Mouse (Mus musculus): ENCODE measurements around the gene Tbc1d32. TPM values are rescaled to one million over a fixed set of nuclear protein-coding genes. Genes with fewer than 3 reads are reported as not detected.

Gene Tbc1d32
- polyA plus RNA-seq, 1 experiment from 2014 or later: 2.9 TPM

GRCm38 (mm10) chr10:56164411-56164810, 64.1 kb downstream of the Tbc1d32 start:
- Histone ChIP-seq H3K27ac (no peak overlapping the region), H3K4me1 (replicated peaks) (no peaks in the 10 kb centered on the region), H3K9ac (no peak overlapping the region), H3K4me3 (no peak overlapping the region), H3K4me2 (no peak overlapping the region), H3K27me3 (no peaks in the 10 kb centered on the region), H3K36me3 (peaks cover 5% of the 10 kb centered on the region; the same call in 1 of the 2 replicates), H3K9me3 (no peaks in the 10 kb centered on the region)
- 82% methylated on average over 3 of the region's 3 CpGs for WGBS
- no peak for ATAC-seq (ENCODE audit: low FRiP score)

DNA sequence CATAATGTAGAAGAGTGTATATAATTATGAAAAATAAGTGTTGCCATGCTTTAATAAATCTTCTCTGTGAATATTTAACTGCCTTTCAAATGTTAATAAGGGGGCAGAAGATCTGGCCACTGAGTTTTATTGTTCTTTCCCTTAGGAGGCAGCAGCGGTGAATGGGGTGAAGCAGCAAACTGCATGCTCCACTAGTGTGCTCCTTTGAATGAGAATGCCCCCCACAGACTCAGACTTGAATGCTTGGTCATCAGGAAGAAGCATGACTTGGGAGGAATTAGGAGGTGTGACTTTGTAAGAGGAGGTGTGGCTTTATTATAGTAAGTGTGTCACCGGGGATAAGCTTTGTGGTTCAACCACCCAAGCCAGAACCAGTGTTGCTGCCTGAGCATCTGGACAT, 69.7 kb downstream of the Tbc1d32 start:
- Histone ChIP-seq H3K27me3 (no peaks in the 10 kb centered on the region), H3K9ac (no peak overlapping the region), H3K4me2 (no peak overlapping the region), H3K4me1 (replicated peaks) (no peaks in the 10 kb centered on the region), H3K9me3 (no peaks in the 10 kb centered on the region), H3K27ac (no peak overlapping the region), H3K36me3 (no peaks in the 10 kb centered on the region), H3K4me3 (no peak overlapping the region)
- WGBS: 33% methylated on average over 2 of the region's 2 CpGs
- peak; percentile 71; the same call in 1 of the 2 replicates for ATAC-seq (ENCODE audit: low FRiP score)

DNA sequence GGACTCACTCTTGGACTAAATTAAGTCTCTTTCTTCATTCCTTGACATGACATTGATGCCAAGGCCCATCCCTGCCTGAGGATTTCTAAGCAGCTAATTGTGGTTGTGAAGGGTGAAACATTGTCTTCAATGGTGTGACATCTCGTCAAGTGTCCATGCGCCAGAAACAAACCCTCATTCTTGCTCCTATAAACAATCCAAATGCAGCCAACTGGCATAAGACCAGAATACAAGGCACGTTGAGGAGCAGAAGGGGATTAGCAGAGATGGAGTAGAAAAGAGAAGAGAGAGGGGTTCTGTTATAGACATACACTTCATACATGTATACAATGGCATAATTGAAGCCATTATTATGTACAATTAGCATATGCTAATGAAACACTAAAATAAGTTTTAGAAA, 70.3 kb downstream of the Tbc1d32 start:
- Histone ChIP-seq H3K9ac (no peak overlapping the region), H3K4me2 (no peak overlapping the region), H3K27me3 (no peaks in the 10 kb centered on the region), H3K9me3 (no peaks in the 10 kb centered on the region), H3K27ac (no peak overlapping the region), H3K36me3 (no peaks in the 10 kb centered on the region), H3K4me3 (no peak overlapping the region), H3K4me1 (replicated peaks) (no peaks in the 10 kb centered on the region)
- WGBS: 20% methylated on average over 3 of the region's 3 CpGs
- peak; percentile 76 for ATAC-seq (ENCODE audit: low FRiP score)

- Histone ChIP-seq H3K4me2 (no peak overlapping the region), H3K4me3 (no peak overlapping the region), H3K4me1 (replicated peaks) (no peaks in the 10 kb centered on the region), H3K36me3 (peaks cover 3% of the 10 kb centered on the region; the same call in 1 of the 2 replicates), H3K27me3 (no peaks in the 10 kb centered on the region), H3K9ac (no peak overlapping the region), H3K27ac (no peak overlapping the region), H3K9me3 (0 out of 2 replicates have a peak, but pooled peaks cover 3% of the 10 kb centered on the region)
- ATAC-seq (ENCODE audit: low FRiP score): no peak
- 94% methylated on average over 3 of the region's 3 CpGs for WGBS
Observed at GRCm38 (mm10) chr10:56156956-56157355, 71.5 kb downstream of the Tbc1d32 start.

GRCm38 (mm10) chr10:56148920-56149319, 79.6 kb downstream of the Tbc1d32 start:
- no peaks in the 10 kb centered on the region for H3K4me1 ChIP-seq (replicated peaks)
- H3K4me3 ChIP-seq: no peak overlapping the region
- no peak overlapping the region for H3K27ac ChIP-seq
- no peak overlapping the region for H3K9ac ChIP-seq
- no peak for ATAC-seq (ENCODE audit: low FRiP score)
- H3K4me2 ChIP-seq: no peak overlapping the region
- WGBS: over 99% methylated on average over 3 of the region's 3 CpGs
- peaks cover 3% of the 10 kb centered on the region for H3K36me3 ChIP-seq
- no peaks in the 10 kb centered on the region for H3K27me3 ChIP-seq
- H3K9me3 ChIP-seq: 0 out of 2 replicates have a peak, but pooled peaks cover 8% of the 10 kb centered on the region

DNA sequence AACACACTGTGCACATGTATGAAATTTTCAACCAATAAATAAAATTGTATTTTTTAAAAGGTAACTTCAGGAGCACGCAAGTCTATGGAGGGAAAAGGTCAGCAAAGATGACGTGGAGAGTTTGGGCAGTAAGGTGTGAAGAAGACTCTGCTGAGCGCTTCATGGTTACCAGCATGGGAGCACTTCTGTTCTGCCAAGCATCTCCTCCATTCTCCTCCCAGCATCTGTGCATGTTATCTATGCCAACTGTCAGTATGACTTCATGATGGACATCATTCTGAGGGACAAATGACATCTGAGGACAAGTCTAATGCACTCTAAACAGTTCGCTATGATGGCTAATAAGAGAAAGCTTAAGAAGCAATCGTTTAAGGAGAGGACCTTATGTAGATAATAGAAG, 91.3 kb downstream of the Tbc1d32 start:
- Histone ChIP-seq H3K4me1 (replicated peaks) (no peaks in the 10 kb centered on the region), H3K9me3 (no peaks in the 10 kb centered on the region), H3K4me3 (no peak overlapping the region), H3K36me3 (no peaks in the 10 kb centered on the region), H3K4me2 (no peak overlapping the region), H3K27ac (no peak overlapping the region), H3K9ac (no peak overlapping the region), H3K27me3 (no peaks in the 10 kb centered on the region)
- no peak for ATAC-seq (ENCODE audit: low FRiP score)
- WGBS: 93% methylated on average over 5 of the region's 5 CpGs

DNA sequence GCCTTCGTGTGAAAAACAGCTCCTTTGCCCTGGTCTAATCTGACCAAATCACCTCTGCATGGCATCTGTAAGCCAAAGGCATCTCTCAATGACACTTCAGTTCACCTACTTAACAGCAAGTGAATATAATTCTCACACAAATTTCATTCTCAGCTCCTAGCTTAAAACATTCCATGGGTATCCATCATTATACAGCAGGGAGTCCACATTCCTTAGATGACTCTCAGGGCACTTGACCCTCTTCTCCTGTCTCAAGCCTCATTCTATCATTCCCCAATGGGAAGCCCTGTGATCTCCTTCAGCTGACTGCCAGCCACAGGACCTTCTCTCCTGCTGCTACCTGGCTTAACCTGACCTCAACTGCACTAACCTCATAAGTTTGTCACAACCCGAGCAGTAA, 98.8 kb downstream of the Tbc1d32 start:
- no peak for ATAC-seq (ENCODE audit: low FRiP score)
- H3K9ac ChIP-seq: no peak overlapping the region
- no peak overlapping the region for H3K27ac ChIP-seq
- no peak overlapping the region for H3K4me2 ChIP-seq
- no peaks in the 10 kb centered on the region for H3K9me3 ChIP-seq
- no peaks in the 10 kb centered on the region for H3K27me3 ChIP-seq
- whole genome bisulfite sequencing: 84% methylated on average over 2 of the region's 2 CpGs
- H3K4me1 ChIP-seq (replicated peaks): no peaks in the 10 kb centered on the region
- H3K4me3 ChIP-seq: no peak overlapping the region
- no peaks in the 10 kb centered on the region for H3K36me3 ChIP-seq

- no peaks in the 10 kb centered on the region for H3K27me3 ChIP-seq
- H3K9ac ChIP-seq: no peak overlapping the region
- ATAC-seq (ENCODE audit: low FRiP score): no peak
- H3K27ac ChIP-seq: no peak overlapping the region
- no peak overlapping the region for H3K4me3 ChIP-seq
- no peaks in the 10 kb centered on the region for H3K9me3 ChIP-seq
- no peak overlapping the region for H3K4me2 ChIP-seq
- no peaks in the 10 kb centered on the region for H3K4me1 ChIP-seq (replicated peaks)
- no peaks in the 10 kb centered on the region for H3K36me3 ChIP-seq
- WGBS: 96% methylated on average over 1 of the region's 1 CpGs
Observed at GRCm38 (mm10) chr10:56126972-56127371, 101.5 kb downstream of the Tbc1d32 start.

GRCm38 (mm10) chr10:56115636-56116180, 112.8 kb downstream of the Tbc1d32 start:
- H3K4me3 ChIP-seq: peak overlapping the region; percentile 65
- H3K9ac ChIP-seq: peak overlapping the region; percentile 91
- peak overlapping the region; percentile 95 for H3K27ac ChIP-seq
- WGBS: 11% methylated on average over 25 of the region's 27 CpGs
- H3K27me3 ChIP-seq: no peaks in the 10 kb centered on the region
- peak; percentile 84 for ATAC-seq (ENCODE audit: low FRiP score)
- H3K36me3 ChIP-seq: no peaks in the 10 kb centered on the region
- H3K4me1 ChIP-seq (replicated peaks): peaks cover 10% of the 10 kb centered on the region
- H3K9me3 ChIP-seq: no peaks in the 10 kb centered on the region
- H3K4me2 ChIP-seq: peak overlapping the region; percentile 86

DNA sequence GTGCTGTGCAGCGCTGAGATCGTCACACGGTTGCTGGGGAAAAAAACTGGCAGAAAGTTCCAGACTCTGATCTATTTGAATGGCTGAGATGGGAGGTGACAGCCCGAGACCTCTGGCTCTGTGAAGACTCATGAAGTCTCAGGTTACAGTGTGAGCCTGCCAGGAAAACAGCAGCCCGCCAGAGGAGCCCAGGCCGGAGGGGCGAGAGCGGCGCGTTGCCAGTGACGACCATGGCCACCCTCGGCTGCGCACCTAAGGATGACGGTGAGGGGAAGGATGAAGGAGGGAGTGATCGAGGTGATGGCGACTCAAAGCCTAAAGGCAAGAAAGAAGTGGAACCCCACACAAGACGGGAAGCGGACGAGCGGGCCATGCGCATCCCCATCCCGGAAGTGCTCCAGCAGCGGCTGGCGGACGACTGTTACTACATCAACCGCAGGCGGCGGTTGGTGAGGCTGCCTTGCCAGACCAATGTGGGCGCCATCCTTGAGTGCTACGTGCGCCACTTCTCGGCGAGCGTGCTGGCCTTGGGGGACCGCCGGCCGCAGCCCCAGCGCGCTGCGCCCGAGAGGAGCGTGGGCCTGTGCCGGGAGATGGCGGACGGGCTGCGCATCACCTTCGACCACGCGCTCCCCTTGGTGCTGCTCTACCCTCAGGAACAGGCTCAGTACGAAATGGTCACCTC, 113.4 kb downstream of the Tbc1d32 start:
- peaks cover 10% of the 10 kb centered on the region for H3K4me1 ChIP-seq (replicated peaks)
- WGBS: under 1% methylated on average over 50 of the region's 50 CpGs
- H3K27ac ChIP-seq: peak overlapping the region; percentile 95
- peak overlapping the region; percentile 91 for H3K9ac ChIP-seq
- H3K9me3 ChIP-seq: no peaks in the 10 kb centered on the region
- H3K27me3 ChIP-seq: no peaks in the 10 kb centered on the region
- no peaks in the 10 kb centered on the region for H3K36me3 ChIP-seq
- peak overlapping the region; percentile 86 for H3K4me2 ChIP-seq
- peak; percentile 95 for ATAC-seq (ENCODE audit: low FRiP score)
- peak overlapping the region; percentile 65 for H3K4me3 ChIP-seq

GRCm38 (mm10) chr10:56106996-56107334, 121.5 kb downstream of the Tbc1d32 start:
- H3K9ac ChIP-seq: 0 out of 2 replicates have a peak overlapping the region, but pooled peaks have one; percentile 5
- 44% methylated on average over 1 of the region's 1 CpGs for WGBS
- H3K27me3 ChIP-seq: no peaks in the 10 kb centered on the region
- peak; percentile 52; the same call in 1 of the 2 replicates for ATAC-seq (ENCODE audit: low FRiP score)
- H3K36me3 ChIP-seq: no peaks in the 10 kb centered on the region
- H3K4me1 ChIP-seq (replicated peaks): no peaks in the 10 kb centered on the region
- H3K9me3 ChIP-seq: no peaks in the 10 kb centered on the region
- H3K27ac ChIP-seq: no peak overlapping the region
- peak overlapping the region; percentile 36 for H3K4me2 ChIP-seq
- peak overlapping the region; percentile 22 for H3K4me3 ChIP-seq

- Histone ChIP-seq H3K9me3 (no peaks in the 10 kb centered on the region), H3K4me3 (peak within 1 kb of the TSS; percentile 22), H3K27me3 (no peaks in the 10 kb centered on the region), H3K4me2 (peak within 1 kb of the TSS; percentile 36), H3K36me3 (no peaks in the 10 kb centered on the region), H3K27ac (no peak within 1 kb of the TSS), H3K9ac (0 out of 2 replicates have a peak within 1 kb of the TSS, but pooled peaks have one; percentile 5), H3K4me1 (replicated peaks) (no peaks in the 10 kb centered on the region)
- ATAC-seq (ENCODE audit: low FRiP score): peak; percentile 66
- WGBS: 25% methylated on average over 18 of the region's 18 CpGs
Observed at GRCm38 (mm10) chr10:56106333-56106995, 122.0 kb downstream of the Tbc1d32 start, which contains the start of gene Msl3l2. TSS of gene Msl3l2 (plus strand) at chr10:56106917.
